Mouse (Mus musculus): ENCODE measurements around the gene Tex48. TPM values are rescaled to one million over a fixed set of nuclear protein-coding genes. Genes with fewer than 3 reads are reported as not detected.

The Tex48 gene
- total RNA-seq, 2 experiments from 2014 or later, result not detected

DNA sequence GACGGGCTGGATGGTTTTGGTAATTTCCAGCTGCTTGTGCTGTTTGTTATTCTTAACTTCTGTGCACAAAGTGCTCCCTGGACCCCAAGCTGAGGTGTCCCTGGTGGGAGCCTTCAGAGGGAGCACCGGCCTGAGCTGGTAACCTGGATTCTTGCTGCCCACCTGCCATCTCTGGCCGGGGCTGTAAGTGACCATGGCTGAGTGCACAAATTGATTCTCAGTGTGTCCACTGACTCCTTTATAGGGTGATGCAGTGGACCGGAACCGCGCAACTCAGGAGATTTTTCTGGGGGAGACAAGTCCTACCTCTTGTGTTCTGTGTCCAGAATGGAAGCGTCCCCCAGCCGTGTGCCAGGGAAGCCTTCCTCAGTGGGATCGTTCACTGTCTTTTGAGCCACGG is 37.0 kb downstream of the Tex48 start:
- no peak for TF ChIP-seq CTCF (conservative IDR thresholded peaks at IDR 0.05)
- H3K27ac ChIP-seq, result no peak overlapping the region
- DNase-seq (ENCODE audit: low spot score in 2 of 2), result no peak
- no peak overlapping the region for H3K4me3 ChIP-seq

GRCm38 (mm10) chr4:63582580-63582979 is 39.6 kb downstream of the Tex48 start:
- TF ChIP-seq CTCF (conservative IDR thresholded peaks at IDR 0.05), result no peak
- Histone ChIP-seq H3K27ac (no peak overlapping the region), H3K4me3 (no peak overlapping the region)
- no peak for DNase-seq (ENCODE audit: low spot score in 2 of 2)

DNA sequence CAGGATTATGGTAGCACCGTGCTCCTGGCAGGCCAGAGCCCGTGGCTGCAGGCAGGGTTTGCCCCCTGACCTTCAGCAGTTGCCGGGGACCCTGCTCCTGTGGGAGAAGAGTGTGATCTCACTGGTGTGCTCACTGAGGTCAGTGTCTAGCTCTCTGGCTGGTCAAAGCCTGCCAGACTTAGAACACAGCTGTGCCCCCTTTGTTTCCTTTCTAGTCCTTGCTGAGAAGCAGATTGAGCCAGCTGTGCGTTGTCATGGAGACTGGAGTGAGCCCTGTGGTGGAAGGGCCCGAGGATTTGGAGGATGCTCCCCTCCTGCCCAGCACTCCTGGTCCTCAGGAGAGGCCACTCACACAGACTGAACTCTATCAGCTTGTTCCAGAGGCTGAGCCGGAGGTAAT is 42.1 kb downstream of the Tex48 start:
- Histone ChIP-seq H3K27ac (no peak overlapping the region), H3K4me3 (no peak overlapping the region)
- no peak for TF ChIP-seq CTCF (conservative IDR thresholded peaks at IDR 0.05)
- no peak for DNase-seq (ENCODE audit: low spot score in 2 of 2)

GRCm38 (mm10) chr4:63579649-63580048 is 42.6 kb downstream of the Tex48 start:
- no peak overlapping the region for H3K27ac ChIP-seq
- H3K4me3 ChIP-seq, result no peak overlapping the region
- DNase-seq (ENCODE audit: low spot score in 2 of 2), result no peak
- TF ChIP-seq CTCF (conservative IDR thresholded peaks at IDR 0.05), result no peak

DNA sequence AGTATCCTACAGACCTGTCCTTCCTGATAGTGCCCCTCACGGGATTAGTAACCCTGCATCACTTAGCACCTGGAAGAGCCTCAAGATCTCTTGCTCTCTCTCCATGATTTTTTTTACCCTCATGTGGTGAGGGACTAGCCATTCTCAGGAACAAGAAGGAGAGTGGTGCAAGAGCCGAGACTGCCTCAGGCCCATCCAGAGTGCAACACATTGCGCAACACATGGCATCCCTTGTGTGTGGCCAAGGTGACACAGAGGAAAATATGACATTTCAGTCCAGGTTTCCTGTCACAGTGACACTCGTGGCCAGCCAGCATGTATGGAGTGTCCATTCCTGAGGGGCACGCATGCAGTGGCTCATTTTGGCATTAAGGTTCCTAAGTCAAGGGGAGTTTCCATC is 49.6 kb downstream of the Tex48 start:
- H3K4me3 ChIP-seq, result no peak overlapping the region
- no peak overlapping the region for H3K27ac ChIP-seq
- TF ChIP-seq CTCF (conservative IDR thresholded peaks at IDR 0.05), result no peak
- DNase-seq (ENCODE audit: low spot score in 2 of 2), result no peak

DNA sequence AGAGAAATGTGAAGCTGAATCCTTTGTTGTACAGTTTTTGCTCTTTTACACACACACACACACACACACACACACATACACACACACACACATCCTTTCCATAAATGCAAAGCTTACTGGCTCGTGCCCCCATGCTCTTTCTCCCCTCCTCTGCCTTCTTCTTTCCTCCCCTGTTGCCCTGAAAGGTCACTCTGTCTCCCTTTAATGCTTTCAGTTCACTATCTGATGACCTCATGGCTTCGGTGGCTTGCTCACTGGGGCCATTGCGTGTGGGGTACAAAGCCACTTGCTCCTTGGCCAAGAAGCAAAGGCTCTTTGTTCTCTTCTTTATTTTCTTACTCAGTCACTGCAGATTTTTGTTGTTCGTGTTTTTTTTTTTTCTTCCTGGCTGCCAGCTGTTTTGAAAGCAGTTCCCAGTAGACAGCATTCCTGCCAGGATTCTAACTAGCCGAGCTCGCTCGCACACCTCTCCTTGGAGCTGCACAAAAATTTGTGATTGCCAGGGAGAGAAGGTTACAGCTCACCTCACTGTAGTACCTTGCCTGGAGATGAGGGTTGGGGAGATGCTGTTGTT is 51.9 kb downstream of the Tex48 start:
- TF ChIP-seq CTCF (conservative IDR thresholded peaks at IDR 0.05), result no peak
- no peak for DNase-seq (ENCODE audit: low spot score in 2 of 2)
- Histone ChIP-seq H3K4me3 (no peak overlapping the region), H3K27ac (no peak overlapping the region)

DNA sequence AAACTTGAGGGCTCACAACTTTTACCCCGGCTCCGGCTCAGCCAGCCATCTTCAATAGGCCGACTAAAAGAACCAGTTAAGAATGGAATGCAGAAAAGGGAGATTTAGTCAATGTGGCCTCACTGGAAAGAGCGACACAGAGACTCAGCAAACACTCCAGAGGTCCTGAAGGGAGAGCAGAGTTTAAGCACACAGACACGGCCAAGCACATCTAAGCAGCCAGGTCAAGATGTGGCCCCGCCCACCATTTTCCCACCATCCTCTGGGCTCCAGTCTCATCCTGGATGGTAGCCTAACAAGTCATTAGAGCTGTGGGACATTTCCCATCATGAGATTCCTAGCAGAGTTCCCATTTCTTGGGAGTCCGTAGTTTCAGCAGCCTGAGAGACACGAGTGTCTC is 52.9 kb downstream of the Tex48 start:
- no peak for TF ChIP-seq CTCF (conservative IDR thresholded peaks at IDR 0.05)
- H3K4me3 ChIP-seq, result no peak overlapping the region
- DNase-seq (ENCODE audit: low spot score in 2 of 2), result no peak
- no peak overlapping the region for H3K27ac ChIP-seq

- no peak for TF ChIP-seq CTCF (conservative IDR thresholded peaks at IDR 0.05)
- Histone ChIP-seq H3K27ac (no peak overlapping the region), H3K4me3 (no peak overlapping the region)
- no peak for DNase-seq (ENCODE audit: low spot score in 2 of 2)
Observed at GRCm38 (mm10) chr4:63567712-63568390, 54.4 kb downstream of the Tex48 start.

DNA sequence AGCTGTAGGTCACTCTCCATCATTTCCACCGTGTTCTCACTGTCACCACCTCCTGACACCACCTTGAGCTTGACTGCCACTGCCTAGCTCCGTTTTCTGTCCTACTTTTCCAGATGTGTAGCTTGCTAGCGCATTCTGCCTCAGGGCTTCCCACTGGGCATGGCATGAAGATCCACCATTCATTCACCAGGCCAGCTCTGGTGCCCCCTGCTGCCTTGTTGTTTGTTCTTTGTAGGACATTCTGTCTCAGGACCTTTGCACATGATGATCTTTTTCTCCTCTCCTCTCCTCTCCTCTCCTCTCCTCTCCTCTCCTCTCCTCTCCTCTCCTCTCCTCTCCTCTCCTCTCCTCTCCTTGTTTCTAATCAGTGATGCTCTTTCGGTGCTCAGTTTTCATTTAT is 59.5 kb downstream of the Tex48 start:
- no peak for TF ChIP-seq CTCF (conservative IDR thresholded peaks at IDR 0.05)
- Histone ChIP-seq H3K27ac (no peak overlapping the region), H3K4me3 (no peak overlapping the region)
- no peak for DNase-seq (ENCODE audit: low spot score in 2 of 2)

GRCm38 (mm10) chr4:63561861-63562675 is 60.2 kb downstream of the Tex48 start:
- DNase-seq (ENCODE audit: low spot score in 2 of 2), result no peak
- no peak overlapping the region for H3K27ac ChIP-seq
- H3K4me3 ChIP-seq, result no peak overlapping the region
- no peak for TF ChIP-seq CTCF (conservative IDR thresholded peaks at IDR 0.05)

DNA sequence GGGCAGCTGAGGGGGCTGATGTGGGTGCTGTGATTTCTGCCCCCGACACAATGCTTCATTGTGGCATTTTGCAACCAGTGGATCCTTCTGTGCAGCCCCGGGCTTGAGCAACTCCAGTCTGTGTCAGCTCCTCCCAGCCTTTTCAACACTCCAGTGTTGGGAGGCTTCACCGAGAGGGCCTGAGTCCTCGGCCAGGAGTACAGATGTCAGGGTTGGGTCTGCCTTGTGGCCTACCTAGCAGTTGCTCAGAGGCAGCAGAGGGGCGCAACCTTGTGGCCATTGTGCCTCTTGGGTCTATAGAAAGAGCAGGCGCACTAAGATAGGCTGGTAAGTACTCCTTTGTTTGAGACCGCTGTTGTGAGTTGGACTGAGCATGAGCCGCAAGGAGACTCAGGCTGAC is 62.1 kb downstream of the Tex48 start:
- DNase-seq (ENCODE audit: low spot score in 2 of 2), result no peak
- no peak for TF ChIP-seq CTCF (conservative IDR thresholded peaks at IDR 0.05)
- Histone ChIP-seq H3K4me3 (no peak overlapping the region), H3K27ac (peak overlapping the region; percentile 86; the same call in 1 of the 2 replicates)

DNA sequence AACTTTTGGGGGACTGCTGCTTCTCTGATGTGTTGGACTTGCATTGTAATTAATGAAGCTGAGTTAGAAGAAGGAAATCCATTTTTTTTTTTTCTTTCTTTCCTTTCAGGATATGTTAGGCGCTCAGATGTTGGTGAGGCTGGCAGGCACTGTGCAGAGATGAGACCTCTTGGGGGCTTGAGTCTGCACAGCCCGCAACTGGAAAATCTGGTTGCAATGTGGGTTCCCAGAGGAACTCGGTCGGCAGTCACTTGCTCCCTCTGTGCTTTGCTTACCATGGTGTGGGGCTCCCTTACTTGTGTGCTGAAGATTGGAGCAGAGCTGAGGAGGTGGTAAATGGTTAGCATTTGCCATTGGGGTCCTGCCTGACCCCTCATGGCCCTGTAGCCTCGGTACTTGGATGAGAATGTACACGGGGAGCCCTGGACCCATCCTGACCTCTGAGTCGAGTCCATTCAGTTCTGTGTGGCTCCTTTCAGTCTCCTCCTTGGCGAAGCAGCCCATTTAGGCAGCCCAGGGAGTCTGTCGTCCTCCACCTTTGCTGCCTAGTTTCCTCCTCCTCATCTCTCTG is 63.0 kb downstream of the Tex48 start:
- TF ChIP-seq CTCF (conservative IDR thresholded peaks at IDR 0.05), result no peak
- DNase-seq (ENCODE audit: low spot score in 2 of 2), result no peak
- Histone ChIP-seq H3K4me3 (peak overlapping the region; percentile 84), H3K27ac (peak overlapping the region; percentile 86)

DNA sequence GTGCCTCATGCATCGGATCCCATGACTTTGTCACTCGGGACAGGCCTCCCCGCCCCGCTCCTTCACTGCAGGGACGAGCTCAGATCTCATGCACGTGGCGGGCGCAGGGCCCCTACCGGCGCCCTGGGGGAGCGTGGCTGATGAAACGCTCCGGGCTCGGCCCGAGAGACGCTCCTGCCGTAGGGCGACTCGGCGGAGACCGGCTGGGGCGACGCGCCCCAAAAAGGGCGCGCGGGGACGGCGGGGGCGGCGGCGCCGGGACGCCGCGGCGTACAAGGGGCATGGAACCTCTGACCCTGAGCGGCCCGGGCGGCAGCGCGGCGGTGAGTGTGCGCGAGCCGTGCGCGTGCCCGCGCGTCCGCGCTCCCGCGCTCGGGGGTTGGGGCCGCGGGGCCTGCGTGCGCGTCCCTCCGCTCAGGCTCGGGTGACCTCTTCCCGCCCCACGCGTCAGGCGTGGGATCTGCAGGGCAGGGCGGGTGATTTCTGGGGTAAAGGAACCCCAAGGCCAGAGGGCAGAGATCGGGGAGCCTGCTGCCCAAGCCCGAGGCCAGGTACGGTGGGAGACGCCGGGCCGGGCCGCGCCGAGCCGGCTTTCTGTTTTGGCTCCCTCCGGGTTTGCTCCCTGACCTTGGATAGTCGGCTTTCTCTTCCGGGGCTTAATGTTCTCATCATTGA is 63.7 kb downstream of the Tex48 start, which contains the start of gene Tmem268:
Gene Tmem268, plus strand, starts transcription at position 375 of the 675 bp plus-strand sequence.
- H3K27ac ChIP-seq, result peak within 1 kb of the TSS; percentile 86
- peak in 1 of 2 experiments; percentile 58 for DNase-seq (ENCODE audit: low spot score in 2 of 2)
- peak; percentile 63 for TF ChIP-seq CTCF (conservative IDR thresholded peaks at IDR 0.05)
- H3K4me3 ChIP-seq, result peak within 1 kb of the TSS; percentile 84

All from layer of hippocampus, adult 2 months (tissue).